Mouse (Mus musculus): ENCODE results near the gene Golim4.

Golim4 gene

DNA sequence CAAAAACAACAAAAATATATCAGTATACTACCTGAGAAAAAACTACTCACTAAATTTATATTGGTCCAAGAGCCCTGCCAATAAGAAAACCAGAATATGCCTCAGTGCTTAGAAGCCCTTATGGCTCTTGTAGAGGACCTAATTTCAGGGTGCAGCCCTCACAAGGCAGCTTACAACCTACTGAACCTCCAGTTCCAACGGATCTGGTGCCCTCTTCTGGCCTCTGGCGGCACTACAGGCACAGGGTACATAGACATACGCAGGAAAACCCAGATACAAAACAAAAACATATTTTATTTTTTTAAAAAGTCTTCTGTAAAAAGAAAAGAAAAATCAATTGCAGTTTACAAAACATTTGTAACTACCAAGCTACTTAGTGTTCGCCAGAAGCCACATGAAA lies 95.1 kb downstream of the Golim4 start:
- no peak for TF ChIP-seq GATA4 (IDR thresholded peaks at IDR 0.05; ENCODE audit: insufficient replicate concordance, low read length)

- TF ChIP-seq GATA4 (IDR thresholded peaks at IDR 0.05; ENCODE audit: insufficient replicate concordance, low read length), result no peak
Measured at GRCm38 (mm10) chr3:75860760-75861159, 96.0 kb downstream of the Golim4 start.

GRCm38 (mm10) chr3:75835286-75835967 lies 121.3 kb downstream of the Golim4 start:
- TF ChIP-seq GATA4 (IDR thresholded peaks at IDR 0.05; ENCODE audit: insufficient replicate concordance, low read length), result no peak

DNA sequence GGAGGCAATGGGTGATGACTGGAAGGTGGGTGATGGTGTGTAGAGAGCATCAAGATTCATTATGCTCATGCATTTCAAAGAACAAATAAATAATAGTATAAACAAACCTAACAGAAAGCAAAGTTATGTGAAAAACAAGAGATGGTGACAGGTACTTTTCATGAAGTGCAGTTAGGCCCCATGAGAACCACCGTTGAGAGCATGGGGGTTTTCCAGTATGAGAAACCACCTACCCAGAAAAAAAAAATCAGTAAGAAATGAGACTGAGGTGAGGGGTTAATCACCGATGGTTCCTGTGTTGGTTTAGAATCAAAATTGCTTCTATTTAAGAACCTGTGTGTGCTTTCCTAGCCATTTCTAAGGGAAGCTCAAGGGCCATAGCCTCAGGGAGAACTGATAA lies 121.9 kb downstream of the Golim4 start:
- TF ChIP-seq GATA4 (IDR thresholded peaks at IDR 0.05; ENCODE audit: insufficient replicate concordance, low read length), result no peak
